Mouse (Mus musculus): ENCODE data around the gene Med16.
A peak's percentile ranks its signal among the peaks of the same experiment; 100 is the strongest.

Med16 gene

DNA sequence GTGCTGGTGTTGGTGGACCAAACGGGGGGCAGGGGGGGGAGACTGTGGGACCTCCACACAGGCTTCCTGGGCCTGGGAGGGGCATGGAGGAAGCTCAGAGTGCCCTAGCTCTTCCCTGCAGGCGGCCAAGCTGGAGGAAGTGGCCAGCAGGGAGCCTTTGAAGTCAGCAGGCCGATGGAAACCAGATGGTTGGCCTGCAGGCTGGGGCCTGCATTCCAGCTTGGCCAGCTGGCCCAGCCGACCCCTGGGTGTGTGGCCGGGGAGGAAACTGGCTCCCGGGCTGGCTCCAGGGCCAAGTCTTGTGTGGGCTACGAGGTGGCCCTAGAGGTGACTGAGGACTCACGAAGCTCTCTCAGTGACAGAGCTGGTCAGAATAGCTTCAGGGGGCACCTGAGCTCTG is 24.0 kb upstream of the Med16 start:
- peak; percentile 78 to 89 for DNase-seq

DNA sequence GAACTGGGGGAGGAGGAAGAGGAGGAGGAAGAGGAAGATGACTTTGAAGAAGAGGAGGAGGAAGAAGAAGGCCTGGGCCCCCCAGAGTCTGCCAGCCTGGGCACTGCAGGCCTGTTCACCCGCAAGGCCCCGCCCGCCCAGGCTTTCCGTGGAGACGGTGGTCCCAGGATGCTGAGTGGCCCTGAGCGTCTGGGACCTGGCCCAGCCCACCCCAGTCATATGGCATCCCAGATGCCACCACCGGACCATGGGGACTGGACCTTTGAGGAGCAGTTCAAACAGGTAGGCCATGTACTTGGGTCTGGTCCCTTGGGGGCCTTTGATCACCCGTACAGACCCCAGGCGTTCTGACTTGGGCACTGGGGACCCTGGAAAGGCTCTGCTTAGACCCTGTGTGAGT is 23.1 kb upstream of the Med16 start:
- peak in 1 of 2 experiments; percentile 41 for DNase-seq

DNA sequence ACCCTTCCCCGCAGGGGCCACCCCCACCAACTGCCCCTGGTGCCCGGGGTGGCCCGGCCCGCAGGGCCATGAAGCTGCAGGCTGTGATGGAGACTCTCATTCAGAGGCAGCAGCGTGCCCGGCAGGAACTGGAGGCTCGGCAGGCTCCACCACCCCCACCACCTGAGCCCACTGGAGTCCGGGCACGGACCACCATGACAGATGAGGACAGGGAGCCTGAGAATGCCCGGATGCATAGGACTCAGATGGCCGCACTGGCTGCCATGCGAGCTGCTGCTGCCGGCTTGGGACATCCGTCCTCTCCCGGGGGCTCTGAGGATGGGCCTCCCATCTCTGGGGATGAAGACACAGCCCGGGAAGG is 22.1 kb upstream of the Med16 start:
- DNase-seq, result peak; percentile 63 to 76

DNA sequence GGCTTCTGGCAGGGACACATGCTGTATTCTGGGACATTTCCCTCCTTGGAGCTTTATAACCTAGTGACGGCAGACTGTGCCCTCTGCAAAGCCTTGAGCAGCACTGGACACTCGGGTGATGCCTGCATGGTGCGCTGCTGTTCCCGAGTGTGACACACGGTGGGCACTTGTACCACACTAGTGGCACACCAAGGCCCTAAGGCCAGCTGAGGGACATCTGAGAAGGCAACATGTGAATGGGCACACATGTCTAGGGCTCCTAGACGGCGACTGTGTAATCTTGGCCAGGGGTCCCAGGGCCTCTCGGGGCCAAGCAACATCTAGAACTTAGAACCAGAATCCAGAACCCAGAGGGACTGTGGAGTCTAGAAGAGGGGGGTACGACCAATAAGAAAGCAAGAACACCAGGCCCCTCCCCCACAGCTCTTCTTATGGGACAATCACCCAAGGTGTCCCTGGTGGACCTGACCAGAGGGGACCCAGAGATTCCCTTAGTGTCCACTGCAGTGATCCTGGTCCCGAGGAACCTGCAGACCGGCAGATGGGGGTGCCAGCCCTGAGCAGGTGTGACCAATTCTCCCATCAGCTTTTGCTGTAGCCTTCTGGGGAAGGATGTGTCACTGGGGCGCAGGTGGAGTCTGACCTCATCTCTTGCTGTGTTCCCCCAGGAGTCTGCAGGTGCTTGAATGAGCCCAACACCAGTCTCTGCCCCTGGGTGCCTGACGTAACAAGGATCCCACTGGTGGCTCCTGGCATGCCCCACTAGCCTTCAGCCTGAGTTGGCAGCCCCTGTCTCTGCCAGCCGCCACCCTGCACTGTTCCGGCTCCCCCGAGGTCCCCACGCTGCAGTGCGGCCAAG is 21.5 kb upstream of the Med16 start:
- peak in 1 of 2 experiments; percentile 39 for DNase-seq

DNA sequence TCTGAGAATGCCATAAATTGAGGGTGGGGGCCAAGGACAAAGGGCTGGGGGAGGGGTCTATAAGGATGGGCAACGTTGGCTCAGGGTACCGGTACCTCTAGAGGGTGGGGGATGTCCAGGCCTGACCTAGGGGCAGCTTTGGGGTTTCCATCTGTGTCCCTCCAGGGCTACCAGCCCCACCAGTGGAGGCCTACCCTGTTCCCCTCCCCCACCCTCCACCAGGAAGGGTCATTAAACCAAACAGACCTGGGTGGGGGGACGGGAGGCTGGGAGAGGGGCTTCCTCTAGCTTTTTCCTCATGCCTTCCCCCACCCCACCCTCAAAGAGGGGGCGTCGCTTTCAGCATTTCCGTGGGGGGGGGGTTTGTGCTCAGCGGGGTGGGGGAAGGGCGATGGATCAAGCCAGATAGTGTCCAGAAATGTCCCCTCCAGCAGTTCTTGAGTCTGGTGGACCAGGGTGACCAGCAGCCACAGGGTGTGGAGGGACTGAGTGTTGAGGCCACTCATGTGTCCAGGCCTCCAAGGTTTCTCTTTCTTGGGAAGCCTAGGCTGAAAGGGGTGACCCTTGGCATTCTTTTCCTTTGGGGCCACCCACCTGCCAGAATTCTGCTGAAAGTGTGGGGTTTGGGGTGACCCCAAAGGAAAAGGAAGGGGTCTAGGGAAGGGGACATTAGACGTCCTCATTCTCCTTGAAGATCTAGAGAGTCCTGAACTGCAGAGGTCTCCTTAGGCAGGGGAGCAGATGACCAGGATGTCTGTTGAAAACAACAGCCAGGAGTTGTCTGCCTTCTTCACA is 20.4 kb upstream of the Med16 start:
- peak; percentile 59 to 68 for DNase-seq

DNA sequence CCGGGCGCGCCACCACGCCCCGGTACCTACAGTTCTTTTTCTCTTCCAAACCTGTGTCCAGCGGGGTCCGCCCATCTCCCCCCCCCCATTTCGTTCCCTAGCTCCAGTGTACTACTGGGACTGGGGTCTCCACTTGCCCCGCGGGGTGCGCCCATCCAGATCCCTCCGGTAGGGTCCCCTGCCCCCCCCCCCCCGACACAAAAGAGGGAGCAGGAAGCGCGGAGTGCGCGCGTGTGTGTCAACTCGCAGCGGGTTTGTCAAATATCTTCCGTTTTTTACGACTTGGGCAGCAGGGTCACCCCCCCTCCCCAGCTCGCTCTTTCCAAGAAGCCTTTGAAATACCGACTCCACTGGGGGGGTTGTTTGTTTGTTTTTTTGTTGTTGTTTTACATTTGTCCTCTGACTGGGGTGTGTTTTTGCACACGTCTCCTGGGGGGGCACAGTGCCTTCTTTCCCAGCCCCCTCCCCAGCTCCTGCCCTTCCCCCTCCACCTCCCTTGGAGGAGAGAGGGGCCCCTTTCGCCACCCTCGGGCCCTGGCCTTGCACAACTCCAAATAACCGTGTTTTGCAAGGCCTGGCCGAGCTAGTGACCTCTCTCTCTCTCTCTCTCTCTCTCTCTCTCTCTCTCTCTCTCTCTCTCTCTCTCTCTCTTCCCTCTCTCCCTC is 19.4 kb upstream of the Med16 start:
- peak; percentile 53 to 60 for DNase-seq

DNA sequence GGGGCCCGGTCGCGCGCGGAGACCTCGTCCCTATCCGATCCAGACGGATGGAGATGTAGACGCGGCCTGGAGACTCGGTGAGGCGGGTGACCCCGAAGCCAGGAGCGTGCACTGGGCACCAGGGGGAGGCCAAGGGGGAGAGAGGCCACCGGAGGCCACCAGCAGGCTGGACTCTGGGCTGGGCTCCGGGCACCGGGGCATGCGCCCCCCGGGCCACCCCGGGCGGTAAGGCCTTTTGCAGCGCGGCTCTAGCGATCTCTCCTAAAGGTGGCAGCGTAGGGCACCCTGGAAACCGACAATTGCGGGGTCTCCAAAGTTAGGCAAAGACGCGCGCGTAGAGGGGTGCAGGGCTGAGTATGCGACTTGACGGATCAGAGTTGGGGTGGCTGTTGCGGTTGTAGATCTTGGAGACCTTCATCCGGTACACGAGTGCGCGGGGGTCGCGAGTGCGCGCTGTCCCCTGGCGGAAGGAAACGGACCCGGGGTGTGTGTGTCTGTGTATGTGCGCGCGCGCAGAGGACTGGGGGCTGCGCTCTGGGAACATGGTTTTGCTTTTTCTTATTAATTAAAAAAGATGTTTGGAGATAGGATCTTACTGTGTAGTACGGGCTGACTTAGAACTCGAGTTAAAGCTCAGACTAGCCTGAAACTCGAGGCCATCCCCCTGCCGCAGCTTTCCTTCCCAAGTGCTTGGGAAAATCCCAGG is 18.8 kb upstream of the Med16 start:
- peak; percentile 78 for DNase-seq

DNA sequence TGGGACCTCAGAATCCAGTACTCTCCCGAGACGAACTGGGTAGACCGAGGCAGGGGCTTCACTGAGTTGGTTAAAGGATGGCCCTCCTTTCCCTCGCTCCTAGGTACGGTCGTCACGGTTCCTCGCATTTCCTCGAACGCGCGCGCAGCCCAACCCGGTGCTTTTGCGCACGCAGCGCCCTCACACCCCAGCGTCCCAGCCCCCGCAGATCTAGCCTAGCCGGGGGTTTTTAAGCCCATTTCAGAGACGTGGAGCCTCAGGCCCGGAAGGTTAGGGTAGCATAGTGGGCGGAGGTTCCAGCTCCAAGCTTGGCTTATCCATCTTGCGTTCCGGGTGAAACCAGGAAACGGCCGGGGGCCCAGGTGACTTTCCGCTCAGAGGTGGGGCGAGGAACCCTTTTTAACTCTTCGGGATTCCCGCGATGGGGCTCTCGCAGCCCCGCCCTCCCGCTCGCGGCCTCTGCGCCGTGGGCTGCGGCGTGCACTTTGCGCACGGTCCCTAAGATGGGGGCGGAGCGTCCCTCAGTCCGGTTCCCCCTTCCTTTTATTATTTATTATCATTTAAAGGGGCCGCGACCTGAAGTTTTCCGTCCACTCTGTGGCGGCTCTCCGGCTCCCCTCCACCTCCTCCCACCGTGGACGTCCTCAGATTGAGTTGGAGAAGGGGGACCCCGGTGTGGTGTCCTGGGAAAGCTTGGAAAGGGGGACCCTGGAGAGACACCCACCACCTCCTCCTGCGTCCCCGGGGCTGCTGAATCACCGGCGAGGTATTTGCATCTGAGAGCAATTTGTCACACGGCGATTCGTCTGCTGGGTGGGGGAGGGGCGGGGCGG is 18.0 kb upstream of the Med16 start, which contains the start of gene Arid3a:
TSS of gene Arid3a (plus strand) at position 553 of the 833 bp plus-strand sequence.
- peak; percentile 91 to 94 for DNase-seq

DNA sequence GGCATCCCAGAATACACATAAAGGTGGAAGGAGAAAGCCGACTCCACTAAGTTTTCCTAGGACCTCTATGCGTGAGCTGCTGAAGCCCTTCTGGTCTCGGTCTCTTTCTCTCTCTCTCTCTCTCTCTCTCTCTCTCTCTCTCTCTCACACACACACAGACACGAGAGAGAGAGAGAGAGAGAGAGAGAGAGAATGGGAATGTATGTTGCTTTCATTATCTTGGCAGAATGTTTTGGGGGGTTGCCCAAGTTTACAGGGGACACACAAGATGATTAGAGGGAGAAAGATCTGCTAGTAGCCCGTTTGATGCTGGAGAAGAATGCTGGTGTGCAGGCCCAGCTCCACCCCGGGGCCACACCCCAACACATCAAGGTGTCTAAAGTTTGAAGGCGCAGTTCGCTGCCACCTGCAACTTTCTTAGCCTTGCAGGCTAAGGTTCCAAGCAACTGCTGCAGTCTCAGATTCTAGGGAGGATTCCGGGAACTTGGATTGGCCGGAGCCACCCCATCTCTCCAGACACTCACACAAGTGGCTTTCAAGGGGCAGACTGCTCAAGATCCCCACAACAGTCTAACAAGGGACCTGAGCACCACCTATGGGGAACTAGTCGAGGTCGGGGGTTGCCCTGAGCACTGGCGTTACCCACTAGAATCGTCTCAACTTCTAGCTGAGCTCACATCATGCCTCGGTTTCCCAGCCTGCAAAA is 17.2 kb upstream of the Med16 start:
- peak in 1 of 2 experiments; percentile 52 for DNase-seq

DNA sequence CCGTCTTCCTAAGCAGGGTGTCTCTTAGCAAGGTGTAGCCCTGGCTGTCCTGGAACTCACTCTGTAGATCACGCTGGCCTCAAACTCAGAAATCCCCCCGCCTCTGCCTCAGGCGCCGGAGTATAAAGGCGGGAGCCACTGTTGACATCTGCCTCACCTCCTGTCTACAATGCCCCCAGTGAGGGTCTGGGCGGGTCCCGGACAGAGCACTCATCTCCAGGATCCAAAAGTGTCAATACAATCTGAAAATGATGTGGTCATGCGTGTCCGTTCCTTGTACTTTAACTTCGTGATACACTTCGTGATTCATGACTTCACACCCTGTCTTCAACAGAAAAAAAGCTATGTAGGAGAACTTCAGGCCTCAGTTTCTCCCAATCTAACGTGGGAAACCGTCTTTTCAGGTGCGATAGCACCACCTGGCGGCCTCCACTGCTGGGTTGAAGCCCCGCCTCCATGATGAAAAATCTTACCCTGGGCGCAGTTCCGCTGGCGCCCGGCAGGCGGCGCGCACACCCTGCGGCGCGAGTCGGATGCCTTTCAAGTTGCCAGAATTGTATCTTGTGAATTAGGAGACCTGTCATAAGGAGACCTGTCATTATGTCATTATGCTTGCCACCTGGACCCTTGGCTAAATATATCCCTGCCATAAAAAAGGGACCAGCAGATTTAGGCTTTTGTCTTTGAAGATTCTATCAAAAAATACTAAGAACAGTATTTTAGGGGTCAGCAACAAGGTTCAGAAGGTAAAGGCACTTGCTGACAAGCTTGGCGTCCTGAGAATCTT is 16.5 kb upstream of the Med16 start:
- DNase-seq, result peak; percentile 97 to 99

DNA sequence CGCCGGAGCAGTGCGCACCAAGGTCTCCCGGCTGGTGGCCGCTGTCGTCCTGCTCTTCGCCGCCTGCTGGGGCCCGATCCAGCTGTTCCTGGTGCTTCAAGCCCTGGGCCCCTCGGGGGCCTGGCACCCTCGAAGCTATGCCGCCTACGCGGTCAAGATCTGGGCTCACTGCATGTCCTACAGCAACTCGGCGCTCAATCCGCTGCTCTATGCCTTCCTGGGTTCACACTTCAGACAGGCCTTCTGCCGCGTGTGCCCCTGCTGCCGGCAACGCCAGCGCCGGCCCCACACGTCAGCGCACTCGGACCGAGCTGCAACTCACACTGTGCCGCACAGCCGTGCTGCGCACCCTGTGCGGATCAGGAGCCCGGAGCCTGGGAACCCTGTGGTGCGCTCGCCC is 12.8 kb upstream of the Med16 start:
- DNase-seq, result peak in 1 of 2 experiments; percentile 37

DNA sequence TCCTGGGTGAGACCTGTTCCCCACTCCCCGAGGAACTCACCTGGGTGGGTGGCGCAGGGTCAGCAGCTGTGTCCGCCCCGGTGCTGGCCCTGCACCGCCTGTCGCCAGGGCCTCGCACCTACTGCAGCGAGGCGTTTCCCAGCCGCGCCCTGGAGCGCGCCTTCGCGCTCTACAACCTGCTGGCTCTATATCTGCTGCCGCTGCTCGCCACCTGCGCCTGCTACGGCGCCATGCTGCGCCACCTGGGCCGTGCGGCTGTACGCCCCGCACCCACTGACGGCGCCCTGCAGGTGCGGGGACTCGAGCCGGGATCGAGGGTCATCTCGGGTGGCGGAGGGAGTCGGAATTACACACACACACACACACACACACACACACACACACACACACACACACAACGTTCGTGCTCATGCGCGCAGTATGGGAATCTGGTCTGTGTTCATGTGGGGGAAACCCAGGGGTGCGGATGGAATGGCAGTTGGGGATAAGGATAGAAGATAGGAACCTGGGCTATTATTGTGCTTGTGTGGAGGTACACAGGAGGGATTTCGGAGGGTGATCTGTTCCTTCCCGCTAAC is 12.3 kb upstream of the Med16 start, which contains the start of gene R3hdm4:
TSS of gene R3hdm4 (minus strand) at position 251 of the 578 bp plus-strand sequence.
- no peak for DNase-seq

DNA sequence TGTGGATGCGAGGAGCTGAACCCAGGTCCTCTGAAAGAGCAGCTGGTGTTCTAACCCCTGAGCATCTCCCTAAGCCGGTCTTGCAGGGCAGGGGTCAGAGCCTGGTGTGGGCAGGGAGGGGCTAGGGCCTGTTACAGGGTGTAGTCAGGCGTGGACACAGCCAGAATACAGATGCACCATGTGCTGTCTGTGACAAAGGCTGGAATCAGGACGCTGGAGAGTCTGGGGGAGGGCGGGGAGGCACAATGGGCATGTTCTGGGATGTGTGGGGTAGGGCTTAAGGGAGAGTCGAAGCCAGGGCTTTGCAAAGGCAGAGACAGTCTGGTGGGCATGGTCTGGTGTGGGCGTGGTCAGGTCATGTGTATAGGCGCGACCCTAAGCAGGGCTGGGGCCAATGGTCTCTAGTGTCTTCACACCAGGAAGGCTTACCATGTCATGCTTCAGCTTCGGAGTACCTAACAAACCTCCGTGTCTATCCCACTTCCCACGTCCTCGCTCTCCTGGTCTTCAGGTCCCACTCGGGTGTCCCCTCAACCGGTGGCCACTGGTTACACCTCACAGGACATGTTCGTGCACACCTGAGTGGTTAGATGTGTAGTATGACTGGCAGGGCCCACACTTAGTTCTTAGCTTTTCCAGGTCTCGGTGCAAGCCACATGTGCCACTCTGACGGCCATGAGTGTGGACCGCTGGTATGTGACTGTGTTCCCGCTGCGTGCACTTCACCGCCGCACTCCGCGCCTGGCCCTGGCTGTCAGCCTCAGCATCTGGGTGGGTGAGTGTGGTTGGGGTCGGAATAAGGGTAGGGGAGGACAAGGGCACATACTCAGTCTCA is 11.6 kb upstream of the Med16 start:
- DNase-seq, result peak in 1 of 2 experiments; percentile 19

DNA sequence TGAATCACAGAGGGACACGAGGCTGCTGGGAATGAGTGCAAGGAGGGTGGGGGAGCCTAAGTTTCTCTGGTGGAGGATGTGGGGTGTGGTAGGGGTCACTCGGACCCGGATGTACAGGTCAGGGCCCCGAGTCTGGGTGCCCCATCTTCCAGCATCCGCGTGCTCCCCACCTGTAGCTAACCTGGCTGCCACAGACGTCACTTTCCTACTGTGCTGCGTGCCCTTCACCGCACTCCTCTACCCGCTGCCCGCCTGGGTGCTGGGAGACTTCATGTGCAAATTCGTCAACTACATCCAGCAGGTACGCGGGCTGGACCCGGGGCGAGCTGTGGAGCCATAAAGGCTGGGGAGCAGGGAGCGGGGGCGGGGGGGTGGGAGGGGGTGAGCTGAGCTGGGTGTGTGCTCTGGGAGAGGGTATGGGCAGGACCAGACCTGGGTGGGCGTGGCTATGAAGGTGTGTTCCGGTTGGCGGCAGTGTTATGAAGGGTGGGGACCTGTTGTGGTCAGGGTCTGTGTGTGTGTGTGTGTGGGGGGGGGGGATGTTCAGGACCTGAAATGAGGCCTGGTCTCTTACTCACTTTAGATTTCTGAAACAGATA is 10.6 kb upstream of the Med16 start:
- DNase-seq, result peak in 1 of 2 experiments; percentile 34

DNA sequence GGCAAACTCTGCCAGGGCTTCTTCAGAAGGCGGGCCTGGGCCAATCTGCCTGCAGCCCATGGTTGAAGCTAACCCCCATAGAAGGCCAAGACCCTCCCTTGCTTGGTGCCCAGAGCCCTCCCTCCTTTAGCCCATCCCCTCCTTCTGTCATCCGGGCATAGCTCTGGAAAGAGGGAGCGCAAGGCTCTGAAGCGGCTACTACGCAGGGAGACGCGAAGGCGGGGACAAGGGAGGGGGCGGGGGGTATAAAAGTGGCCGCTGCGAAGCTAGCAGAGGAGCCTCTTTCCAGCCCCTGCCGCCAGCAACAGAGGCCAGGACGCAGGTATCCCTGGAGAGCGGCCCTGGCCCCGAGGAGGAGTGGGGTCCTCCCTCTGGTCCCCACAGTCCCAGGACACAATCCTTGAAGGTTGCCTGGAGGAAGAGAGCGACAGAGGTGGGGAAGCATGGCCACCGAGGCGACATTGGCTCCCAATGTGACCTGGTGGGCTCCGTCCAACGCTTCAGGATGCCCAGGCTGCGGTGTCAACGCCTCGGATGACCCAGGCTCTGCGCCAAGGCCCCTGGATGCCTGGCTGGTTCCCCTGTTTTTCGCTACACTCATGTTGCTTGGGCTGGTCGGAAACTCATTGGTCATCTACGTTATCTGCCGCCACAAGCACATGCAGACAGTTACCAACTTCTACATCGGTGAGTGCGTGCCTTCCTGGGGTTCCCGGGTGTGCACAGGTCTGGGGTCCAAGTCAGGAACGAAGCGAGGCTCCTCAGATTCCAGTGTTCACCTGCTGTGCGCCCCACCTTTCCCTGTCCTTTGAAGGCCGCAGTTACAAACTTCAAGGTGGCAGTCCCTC is 9.7 kb upstream of the Med16 start:
- DNase-seq, result peak; percentile 81 to 84

DNA sequence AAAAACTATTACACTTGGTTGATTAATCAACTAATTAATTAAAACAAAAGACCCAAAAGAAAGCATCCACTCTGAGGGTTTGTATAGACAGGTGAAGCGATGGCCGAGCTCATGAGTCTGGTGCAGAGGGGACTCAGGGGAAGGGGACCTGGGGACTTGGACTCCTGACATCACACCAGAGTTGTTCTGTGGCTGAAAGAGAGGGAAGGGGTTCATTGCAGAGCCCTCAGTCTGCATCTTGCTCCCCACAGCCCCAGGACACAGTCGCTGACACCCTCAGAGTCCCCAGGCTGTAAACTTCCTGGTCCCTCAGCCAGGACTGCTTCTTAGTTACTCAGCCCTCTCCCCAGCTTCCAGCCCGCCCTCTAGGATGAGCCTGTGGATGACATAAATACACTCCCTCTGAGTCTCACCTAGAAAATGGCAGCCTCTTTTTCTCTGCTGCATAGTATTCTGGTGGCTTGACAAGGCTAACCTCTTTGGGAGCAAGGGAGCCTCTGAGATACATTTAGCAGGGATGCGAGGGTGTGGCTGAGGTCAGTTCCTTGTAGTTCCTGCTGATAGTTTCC is 8.9 kb upstream of the Med16 start:
- DNase-seq, result no peak

Data from cerebellum, postnatal 10 days (tissue).